Mouse (Mus musculus) heart, embryonic 15.5 days (tissue): ENCODE measurements at regions not wholly inside any gene's neighbourhood (a gene's known extent, or its start where the extent isn't known, plus 50 kb on each side); places are given as distances from the start of the nearest gene placed in this dataset.

Experiments
- ATAC-seq: fragments of 200-750 bp; cut with Nextera tagmentation; replicated peaks from 2 replicates; pipeline ENCODE4 v1.8.0; 2017; ENCODE audit warnings: low read depth, moderate TSS enrichment; ENCODE audit not compliant: insufficient number of reproducible peaks, insufficient read depth, low FRiP score
- H3K27ac ChIP-seq: fragments of 300-500 bp; sonication (generic); 2 replicates; pipeline ENCODE4 v1.5.1; 2015; ENCODE audit warnings: mild to moderate bottlenecking, inconsistent platforms
- H3K27me3 ChIP-seq: fragments of 300-500 bp; sonication (generic); 2 replicates; pipeline ENCODE4 v1.6.1; 2015; ENCODE audit warnings: inconsistent platforms
- H3K36me3 ChIP-seq: fragments of 300-500 bp; sonication (generic); 2 replicates; pipeline ENCODE4 v1.6.1; 2015; ENCODE audit warnings: mild to moderate bottlenecking, inconsistent platforms
- H3K4me1 ChIP-seq: fragments of 300-500 bp; sonication (generic); replicated peaks from 2 replicates; pipeline ENCODE4 v1.6.1; 2015; ENCODE audit warnings: inconsistent platforms
- H3K4me2 ChIP-seq: fragments of 300-500 bp; sonication (generic); 2 replicates; pipeline ENCODE4 v1.6.1; 2015; ENCODE audit warnings: inconsistent platforms, mild to moderate bottlenecking, moderate library complexity
- H3K4me3 ChIP-seq: fragments of 300-500 bp; sonication (generic); 2 replicates; pipeline ENCODE4 v1.5.1; 2015; ENCODE audit warnings: mild to moderate bottlenecking, inconsistent platforms
- H3K9ac ChIP-seq: fragments of 300-500 bp; sonication (generic); 2 replicates; pipeline ENCODE4 v1.6.1; 2015; ENCODE audit warnings: mild to moderate bottlenecking, inconsistent platforms
- H3K9me3 ChIP-seq: fragments of 300-500 bp; sonication (generic); replicated peaks from 2 replicates; pipeline ENCODE4 v1.6.1; 2016; ENCODE audit warnings: inconsistent platforms
- WGBS: fragments of 180-500 bp; shearing (Covaris S2); methylation state at CpG from one replicate; pipeline ENCODE4 v1.1.7; 2015; ENCODE audit warnings: mixed read lengths; 5-methylcytosine and 5-hydroxymethylcytosine counted together

- no peak overlapping the region for H3K4me2 ChIP-seq
- H3K4me3 ChIP-seq, result no peak overlapping the region
- no peak for ATAC-seq
- peaks cover 6% of the 10 kb centered on the region; the same call in 1 of the 2 replicates for H3K4me1 ChIP-seq
- H3K9me3 ChIP-seq, result no peaks in the 10 kb centered on the region
- WGBS, result 44% methylated on average over 2 of the region's 2 CpGs
- no peak overlapping the region for H3K27ac ChIP-seq
- H3K27me3 ChIP-seq, result no peaks in the 10 kb centered on the region
- H3K9ac ChIP-seq, result no peak overlapping the region
- no peaks in the 10 kb centered on the region for H3K36me3 ChIP-seq
Observed at GRCm38 (mm10) chr3:33902431-33902830, 58.3 kb upstream of the Ccdc39 start.

DNA sequence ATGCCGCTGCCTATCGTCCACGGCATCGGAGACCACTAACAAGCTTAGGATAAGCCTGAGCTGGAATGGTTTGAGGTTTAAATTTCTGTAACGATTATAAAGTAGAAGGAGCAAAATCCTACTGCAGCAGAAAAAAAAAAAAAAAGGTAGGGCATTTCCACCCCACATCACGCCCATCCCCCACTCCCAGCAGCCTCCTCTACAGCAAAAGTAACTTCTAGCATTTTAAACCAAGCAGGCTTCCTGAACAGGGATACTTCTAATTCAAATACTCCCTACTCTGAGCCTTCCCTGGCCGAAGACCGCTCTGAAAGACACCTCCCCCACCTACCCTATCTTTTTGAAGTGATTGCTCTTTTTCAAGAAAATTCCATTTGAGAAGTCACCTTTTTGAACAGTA is 59.2 kb upstream of the Ccdc39 start:
- H3K27me3 ChIP-seq, result no peaks in the 10 kb centered on the region
- H3K4me3 ChIP-seq, result no peak overlapping the region
- no peak overlapping the region for H3K4me2 ChIP-seq
- H3K36me3 ChIP-seq, result no peaks in the 10 kb centered on the region
- no peaks in the 10 kb centered on the region for H3K9me3 ChIP-seq
- no peak overlapping the region for H3K9ac ChIP-seq
- H3K27ac ChIP-seq, result no peak overlapping the region
- no peak for ATAC-seq
- 72% methylated on average over 8 of the region's 8 CpGs for WGBS
- H3K4me1 ChIP-seq, result peaks cover 6% of the 10 kb centered on the region; the same call in 1 of the 2 replicates

GRCm38 (mm10) chr3:33903816-33904215 is 59.7 kb upstream of the Ccdc39 start:
- Histone ChIP-seq H3K36me3 (no peaks in the 10 kb centered on the region), H3K4me3 (no peak overlapping the region), H3K27ac (no peak overlapping the region), H3K4me2 (no peak overlapping the region), H3K9ac (no peak overlapping the region), H3K27me3 (no peaks in the 10 kb centered on the region), H3K9me3 (no peaks in the 10 kb centered on the region), H3K4me1 (peaks cover 6% of the 10 kb centered on the region; the same call in 1 of the 2 replicates)
- no peak for ATAC-seq
- 54% methylated on average over 4 of the region's 4 CpGs for WGBS

- ATAC-seq, result no peak
- H3K4me1 ChIP-seq, result peaks cover 6% of the 10 kb centered on the region; the same call in 1 of the 2 replicates
- H3K27ac ChIP-seq, result no peak overlapping the region
- H3K9ac ChIP-seq, result no peak overlapping the region
- 0 out of 2 replicates have a peak overlapping the region, but pooled peaks have one; percentile 12 for H3K4me2 ChIP-seq
- no peaks in the 10 kb centered on the region for H3K36me3 ChIP-seq
- H3K27me3 ChIP-seq, result no peaks in the 10 kb centered on the region
- WGBS, result 53% methylated on average over 22 of the region's 22 CpGs
- H3K9me3 ChIP-seq, result no peaks in the 10 kb centered on the region
- H3K4me3 ChIP-seq, result no peak overlapping the region
Observed at GRCm38 (mm10) chr3:33904854-33905678, 61.0 kb upstream of the Ccdc39 start.

GRCm38 (mm10) chr3:33905679-33906007 is 61.5 kb upstream of the Ccdc39 start:
- Histone ChIP-seq H3K9ac (no peak overlapping the region), H3K27ac (no peak overlapping the region), H3K27me3 (no peaks in the 10 kb centered on the region), H3K9me3 (no peaks in the 10 kb centered on the region), H3K4me2 (0 out of 2 replicates have a peak overlapping the region, but pooled peaks have one; percentile 12), H3K4me1 (peaks cover 6% of the 10 kb centered on the region; the same call in 1 of the 2 replicates), H3K4me3 (no peak overlapping the region), H3K36me3 (no peaks in the 10 kb centered on the region)
- 63% methylated on average over 5 of the region's 5 CpGs for WGBS
- ATAC-seq, result no peak

DNA sequence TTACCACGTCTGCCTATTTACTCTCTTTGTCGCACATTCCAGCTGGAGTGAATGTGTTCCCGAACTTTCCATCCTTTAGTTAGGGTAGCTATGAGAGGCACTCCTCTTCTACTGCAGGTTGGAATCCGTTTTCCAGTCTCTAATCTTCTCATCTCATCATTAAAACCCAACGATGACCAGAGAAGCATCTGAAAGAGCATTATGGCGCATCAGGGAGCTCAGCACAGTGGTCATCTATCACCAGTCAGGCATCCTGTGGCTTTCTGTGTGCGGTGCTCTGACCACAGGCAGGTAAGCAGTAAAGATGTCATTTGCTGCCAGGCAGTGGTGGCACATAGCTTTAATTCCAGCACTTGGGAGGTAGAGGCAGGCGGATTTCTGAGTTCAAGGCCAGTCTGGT is 63.0 kb upstream of the Ccdc39 start:
- H3K9ac ChIP-seq, result no peak overlapping the region
- ATAC-seq, result no peak
- H3K9me3 ChIP-seq, result no peaks in the 10 kb centered on the region
- peaks cover 6% of the 10 kb centered on the region; the same call in 1 of the 2 replicates for H3K4me1 ChIP-seq
- H3K4me3 ChIP-seq, result no peak overlapping the region
- no peak overlapping the region for H3K4me2 ChIP-seq
- H3K27ac ChIP-seq, result no peak overlapping the region
- no peaks in the 10 kb centered on the region for H3K36me3 ChIP-seq
- H3K27me3 ChIP-seq, result no peaks in the 10 kb centered on the region
- 86% methylated on average over 8 of the region's 8 CpGs for WGBS

- no peak for ATAC-seq
- H3K27me3 ChIP-seq, result no peaks in the 10 kb centered on the region
- 80% methylated on average over 9 of the region's 9 CpGs for WGBS
- no peaks in the 10 kb centered on the region for H3K36me3 ChIP-seq
- H3K9me3 ChIP-seq, result no peaks in the 10 kb centered on the region
- no peak overlapping the region for H3K4me3 ChIP-seq
- H3K4me2 ChIP-seq, result no peak overlapping the region
- H3K27ac ChIP-seq, result no peak overlapping the region
- H3K9ac ChIP-seq, result no peak overlapping the region
- H3K4me1 ChIP-seq, result no peaks in the 10 kb centered on the region
Observed at GRCm38 (mm10) chr3:33911559-33911958, 67.4 kb upstream of the Ccdc39 start.

DNA sequence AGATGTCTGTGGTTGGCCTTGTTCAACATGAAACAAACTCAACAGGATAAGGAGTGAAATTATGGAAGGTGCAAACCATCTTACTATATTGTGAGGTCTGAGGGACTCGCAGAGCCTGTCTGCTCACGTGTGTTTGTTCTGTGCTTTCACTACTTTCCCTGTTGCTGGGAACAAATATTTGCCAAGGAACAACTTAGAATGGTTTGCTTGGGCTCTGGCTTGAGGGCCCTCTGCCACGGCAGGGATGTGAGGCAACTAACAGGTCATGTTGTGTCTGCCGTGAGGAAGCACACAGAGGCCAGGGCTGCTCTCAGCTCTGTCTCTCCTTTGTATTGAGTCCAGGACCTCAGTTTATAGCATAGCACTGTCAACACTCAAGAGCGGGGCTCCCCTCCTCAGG is 69.4 kb upstream of the Ccdc39 start:
- no peaks in the 10 kb centered on the region for H3K36me3 ChIP-seq
- H3K9ac ChIP-seq, result no peak overlapping the region
- ATAC-seq, result no peak
- no peaks in the 10 kb centered on the region for H3K27me3 ChIP-seq
- H3K4me2 ChIP-seq, result no peak overlapping the region
- H3K27ac ChIP-seq, result no peak overlapping the region
- no peaks in the 10 kb centered on the region for H3K4me1 ChIP-seq
- no peaks in the 10 kb centered on the region for H3K9me3 ChIP-seq
- H3K4me3 ChIP-seq, result no peak overlapping the region
- WGBS, result 74% methylated on average over 5 of the region's 5 CpGs

- no peak overlapping the region for H3K4me3 ChIP-seq
- no peak overlapping the region for H3K4me2 ChIP-seq
- no peak overlapping the region for H3K9ac ChIP-seq
- no peaks in the 10 kb centered on the region for H3K4me1 ChIP-seq
- WGBS, result 63% methylated on average over 9 of the region's 9 CpGs
- no peaks in the 10 kb centered on the region for H3K9me3 ChIP-seq
- no peaks in the 10 kb centered on the region for H3K36me3 ChIP-seq
- H3K27me3 ChIP-seq, result no peaks in the 10 kb centered on the region
- H3K27ac ChIP-seq, result no peak overlapping the region
- ATAC-seq, result no peak
Observed at GRCm38 (mm10) chr3:33914386-33914785, 70.3 kb upstream of the Ccdc39 start.

DNA sequence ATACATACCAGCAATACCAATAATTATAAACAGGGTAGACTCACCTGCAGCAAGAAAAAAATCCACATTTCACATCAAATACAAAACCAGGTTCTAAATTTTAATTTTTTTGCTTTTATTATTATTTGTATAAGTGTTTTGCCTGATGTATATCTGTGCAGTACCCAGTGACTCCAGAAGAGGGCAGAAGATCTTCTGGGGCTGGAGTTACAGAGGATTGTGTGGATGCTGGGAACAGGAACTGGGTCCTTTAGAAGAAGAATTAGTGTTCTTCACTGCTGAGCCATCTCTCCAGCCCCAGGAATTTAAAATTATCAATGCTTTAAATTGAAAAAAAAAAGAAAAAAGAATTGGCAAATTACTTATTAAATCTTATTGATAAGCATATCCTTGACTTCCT is 71.7 kb upstream of the Ccdc39 start:
- no peak overlapping the region for H3K9ac ChIP-seq
- no peak overlapping the region for H3K4me3 ChIP-seq
- no peaks in the 10 kb centered on the region for H3K4me1 ChIP-seq
- no peak overlapping the region for H3K27ac ChIP-seq
- no peak for ATAC-seq
- H3K27me3 ChIP-seq, result no peaks in the 10 kb centered on the region
- no peak overlapping the region for H3K4me2 ChIP-seq
- no peaks in the 10 kb centered on the region for H3K36me3 ChIP-seq
- no peaks in the 10 kb centered on the region for H3K9me3 ChIP-seq

DNA sequence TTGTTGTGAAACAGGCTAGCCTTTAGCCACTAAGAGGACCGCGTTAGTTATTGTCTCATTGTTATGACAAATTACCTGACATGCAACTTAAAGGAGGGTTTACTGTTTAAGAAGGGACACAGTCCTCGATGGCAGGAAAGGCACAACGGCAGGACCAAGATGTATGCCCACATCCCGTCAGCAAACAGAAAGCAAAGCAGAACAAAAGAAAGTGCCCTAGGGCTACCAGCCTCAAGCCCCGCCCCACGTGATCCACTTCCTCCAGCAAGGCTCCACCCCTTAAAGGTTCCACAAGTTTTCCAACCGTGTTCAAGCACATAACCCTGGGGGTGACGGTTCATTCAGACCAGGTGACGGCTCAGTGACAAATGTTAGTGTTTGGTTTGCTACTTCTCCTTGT is 72.2 kb upstream of the Ccdc39 start:
- no peak overlapping the region for H3K27ac ChIP-seq
- H3K9ac ChIP-seq, result no peak overlapping the region
- 84% methylated on average over 10 of the region's 10 CpGs for WGBS
- ATAC-seq, result no peak
- no peak overlapping the region for H3K4me2 ChIP-seq
- H3K4me1 ChIP-seq, result no peaks in the 10 kb centered on the region
- H3K4me3 ChIP-seq, result no peak overlapping the region
- no peaks in the 10 kb centered on the region for H3K36me3 ChIP-seq
- H3K27me3 ChIP-seq, result no peaks in the 10 kb centered on the region
- H3K9me3 ChIP-seq, result no peaks in the 10 kb centered on the region

DNA sequence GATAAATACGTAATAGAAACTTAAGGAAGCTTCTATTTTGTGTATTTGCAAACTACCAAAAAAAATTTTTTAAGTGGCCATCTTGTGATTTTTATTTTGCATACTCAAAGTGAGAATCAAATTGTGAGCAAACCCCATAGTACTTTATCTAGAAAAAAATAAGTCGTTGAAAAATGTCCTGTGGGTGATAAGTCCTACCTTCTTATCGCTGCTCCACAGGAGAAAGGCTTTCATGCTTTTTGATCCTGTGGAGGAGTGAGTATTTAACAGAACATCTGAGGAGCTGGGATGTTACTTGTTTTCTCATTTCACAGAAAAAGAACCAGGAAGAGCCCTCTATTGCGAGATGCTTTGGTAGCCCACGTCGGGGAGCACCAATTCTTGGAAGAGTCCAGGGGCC is 72.7 kb upstream of the Ccdc39 start:
- H3K9me3 ChIP-seq, result no peaks in the 10 kb centered on the region
- no peak overlapping the region for H3K4me2 ChIP-seq
- no peak overlapping the region for H3K27ac ChIP-seq
- H3K27me3 ChIP-seq, result no peaks in the 10 kb centered on the region
- H3K4me1 ChIP-seq, result no peaks in the 10 kb centered on the region
- no peaks in the 10 kb centered on the region for H3K36me3 ChIP-seq
- no peak overlapping the region for H3K4me3 ChIP-seq
- ATAC-seq, result no peak
- 82% methylated on average over 6 of the region's 6 CpGs for WGBS
- H3K9ac ChIP-seq, result no peak overlapping the region
